Mouse (Mus musculus) lung, postnatal 0 days (tissue): ENCODE data around the gene Ncor2. TPM values are rescaled to one million over a fixed set of nuclear protein-coding genes. Genes with fewer than 3 reads are reported as not detected.

Experiments
- ATAC-seq: fragments of 200-750 bp; cut with Nextera tagmentation; 2 replicates; pipeline ENCODE4 v1.8.0; 2017; ENCODE audit warnings: moderate library complexity
- DNase-seq: peaks from one replicate; pipeline ENCODE4 v3.0.0-alpha.2; 2016; ENCODE audit warnings: low spot score
- H3K27ac ChIP-seq: fragments of 300-500 bp; sonication (generic); 2 replicates; pipeline ENCODE4 v1.5.1; 2014; ENCODE audit warnings: antibody characterized with exemption, mild to moderate bottlenecking, low read length, mixed read lengths
- H3K27me3 ChIP-seq: fragments of 300-500 bp; sonication (generic); replicated peaks from 2 replicates; pipeline ENCODE4 v1.6.1; 2014; ENCODE audit warnings: low read length, mixed read lengths; ENCODE audit not compliant: insufficient read depth
- H3K36me3 ChIP-seq: fragments of 300-500 bp; sonication (generic); 2 replicates; pipeline ENCODE4 v1.6.1; 2014; ENCODE audit warnings: low read length, mixed read lengths; ENCODE audit not compliant: insufficient read depth
- H3K4me1 ChIP-seq: fragments of 300-500 bp; sonication (generic); 2 replicates; pipeline ENCODE4 v1.6.1; 2014; ENCODE audit warnings: antibody characterized with exemption, low read depth, low read length, mixed read lengths; ENCODE audit not compliant: insufficient read depth
- H3K4me2 ChIP-seq: fragments of 300-500 bp; sonication (generic); replicated peaks from 2 replicates; pipeline ENCODE4 v1.6.1; 2014; ENCODE audit warnings: low read depth, mild to moderate bottlenecking, low read length, moderate library complexity, mixed read lengths
- H3K4me3 ChIP-seq: fragments of 300-500 bp; sonication (generic); 2 replicates; pipeline ENCODE4 v1.5.1; 2014; ENCODE audit warnings: low read depth, low read length
- H3K9ac ChIP-seq: fragments of 300-500 bp; sonication (generic); replicated peaks from 2 replicates; pipeline ENCODE4 v1.6.1; 2014; ENCODE audit warnings: low read depth, mild to moderate bottlenecking
- H3K9me3 ChIP-seq: fragments of 300-500 bp; sonication (generic); 2 replicates; pipeline ENCODE4 v1.6.1; 2016; ENCODE audit warnings: low read length, mixed read lengths
- CTCF ChIP-seq: IDR thresholded peaks from 2 replicates; pipeline ENCODE4 v1.5.1; 2016; ENCODE audit warnings: antibody characterized with exemption, mild to moderate bottlenecking
- EP300 ChIP-seq: IDR thresholded peaks from 2 replicates; pipeline ENCODE4 v1.6.1; 2016; ENCODE audit warnings: antibody characterized with exemption, mild to moderate bottlenecking, control low read depth
- WGBS: fragments of 180-500 bp; shearing (Covaris S2); extraction: QIAGEN DNeasy Blood & Tissue Kit; methylation state at CpG from one replicate; pipeline ENCODE4 v1.1.7; 2014; 5-methylcytosine and 5-hydroxymethylcytosine counted together
- polyA plus RNA-seq: library from polyadenylated mRNA; unstranded; fragments of >200 nt; fragmentation: Nextera tagmentation; extraction: Ambion mirVana; gene quantifications from 2 replicates; pipeline ENCODE4 v1.2.1, GENCODE M21; 2015

Ncor2 gene
- polyA plus RNA-seq, 1 experiment from 2014 or later, result 20.2 TPM

DNA sequence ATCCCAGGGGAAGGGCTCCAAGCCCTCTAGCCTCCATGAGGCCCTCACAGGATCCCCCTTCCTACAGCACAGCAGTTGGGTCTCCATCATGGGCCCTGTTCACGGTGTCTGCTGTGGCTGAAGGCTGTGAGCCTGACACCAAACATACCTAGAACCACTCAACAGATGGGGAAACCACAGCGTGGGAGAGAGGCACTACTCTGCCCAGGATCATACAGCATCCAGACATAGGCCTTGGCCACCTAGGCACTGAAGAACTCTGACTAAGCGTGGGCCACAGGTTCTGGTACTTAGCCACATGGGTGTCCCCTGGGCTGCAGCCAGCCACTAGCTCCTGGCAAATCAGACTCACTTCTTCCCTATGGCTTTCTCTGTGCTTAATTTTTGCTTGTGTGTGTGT lies 48.6 kb downstream of the Ncor2 start:
- no peaks in the 10 kb centered on the region for H3K9me3 ChIP-seq
- no peak for ATAC-seq
- no peak overlapping the region for H3K9ac ChIP-seq
- H3K4me2 ChIP-seq, result no peak overlapping the region
- no peak overlapping the region for H3K4me3 ChIP-seq
- H3K36me3 ChIP-seq, result no peaks in the 10 kb centered on the region
- no peak for DNase-seq
- no peak overlapping the region for H3K27ac ChIP-seq
- H3K27me3 ChIP-seq, result no peaks in the 10 kb centered on the region
- TF ChIP-seq CTCF (no peak), EP300 (no peak)
- H3K4me1 ChIP-seq, result peaks cover 37% of the 10 kb centered on the region; the same call in 1 of the 2 replicates
- WGBS, result 75% methylated on average over 3 of the region's 3 CpGs

DNA sequence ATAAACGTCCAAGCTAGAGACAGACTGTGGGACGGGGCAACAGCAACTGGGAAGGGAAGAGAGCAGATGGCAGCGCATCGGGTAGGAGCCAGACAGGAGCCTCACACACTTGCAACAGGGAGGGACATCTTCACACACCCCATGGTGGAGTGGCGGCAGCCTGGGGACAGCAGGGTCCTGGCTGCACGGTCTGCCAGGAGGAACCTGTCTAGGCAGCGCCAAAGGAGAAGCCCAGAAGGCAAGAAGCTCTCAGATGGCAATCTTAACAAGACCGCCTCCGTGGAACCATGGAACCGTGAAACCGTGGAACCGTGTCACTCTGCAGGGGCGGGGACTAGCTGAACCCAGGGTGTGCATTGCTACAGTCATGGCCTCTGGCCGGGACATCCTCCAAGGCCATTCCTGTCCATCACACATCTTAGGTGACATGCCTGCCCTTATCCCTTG lies 50.1 kb downstream of the Ncor2 start:
- WGBS, result 66% methylated on average over 14 of the region's 14 CpGs
- ATAC-seq (no peak), DNase-seq (no peak)
- Histone ChIP-seq H3K9me3 (no peaks in the 10 kb centered on the region), H3K27me3 (no peaks in the 10 kb centered on the region), H3K4me1 (peaks cover 36% of the 10 kb centered on the region; the same call in 1 of the 2 replicates), H3K36me3 (no peaks in the 10 kb centered on the region), H3K9ac (no peak overlapping the region), H3K27ac (peak overlapping the region; percentile 38; the same call in 1 of the 2 replicates), H3K4me2 (no peak overlapping the region), H3K4me3 (no peak overlapping the region)
- TF ChIP-seq CTCF (no peak), EP300 (no peak)

DNA sequence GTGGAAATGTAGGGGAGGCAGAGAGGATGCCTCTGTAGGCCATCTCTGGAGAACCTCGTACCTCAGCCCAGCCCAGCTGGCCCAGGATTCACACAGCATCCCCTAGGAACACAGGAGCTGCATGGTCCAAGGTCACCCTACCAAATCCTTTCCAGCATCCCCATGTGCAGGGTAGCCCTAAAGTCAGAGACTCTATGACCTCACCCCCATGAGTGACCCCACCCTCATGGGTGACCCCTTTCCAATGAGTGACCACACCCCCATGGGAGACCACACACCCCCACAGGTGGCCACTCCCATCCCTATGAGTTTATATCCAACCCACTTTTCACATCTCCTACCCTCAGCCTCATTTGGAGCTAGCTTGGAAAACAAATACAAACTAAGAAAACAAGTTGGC lies 51.1 kb downstream of the Ncor2 start:
- H3K4me1 ChIP-seq, result peaks cover 34% of the 10 kb centered on the region; the same call in 1 of the 2 replicates

GRCm38 (mm10) chr5:125127426-125127825 lies 51.6 kb downstream of the Ncor2 start:
- no peak overlapping the region for H3K27ac ChIP-seq
- peaks cover 34% of the 10 kb centered on the region; the same call in 1 of the 2 replicates for H3K4me1 ChIP-seq
- no peaks in the 10 kb centered on the region for H3K27me3 ChIP-seq
- no peak for DNase-seq
- H3K4me2 ChIP-seq, result no peak overlapping the region
- H3K36me3 ChIP-seq, result no peaks in the 10 kb centered on the region
- no peak overlapping the region for H3K9ac ChIP-seq
- TF ChIP-seq EP300, result no peak
- TF ChIP-seq CTCF, result no peak
- 79% methylated on average over 4 of the region's 4 CpGs for WGBS
- no peak overlapping the region for H3K4me3 ChIP-seq
- H3K9me3 ChIP-seq, result no peaks in the 10 kb centered on the region
- ATAC-seq, result no peak

More for the DNA sequence above, 51.1 kb downstream of the Ncor2 start:
- DNase-seq, result no peak
- no peak for ATAC-seq
- Histone ChIP-seq H3K27ac (no peak overlapping the region), H3K9ac (no peak overlapping the region), H3K36me3 (no peaks in the 10 kb centered on the region), H3K27me3 (no peaks in the 10 kb centered on the region), H3K4me2 (no peak overlapping the region), H3K4me3 (no peak overlapping the region), H3K9me3 (no peaks in the 10 kb centered on the region)
- no peak for TF ChIP-seq CTCF
- TF ChIP-seq EP300, result no peak
- 100% methylated on average over 1 of the region's 1 CpGs for WGBS

- WGBS, result 39% methylated on average over 4 of the region's 4 CpGs
- H3K27ac ChIP-seq, result no peak overlapping the region
- H3K4me1 ChIP-seq, result peaks cover 34% of the 10 kb centered on the region; the same call in 1 of the 2 replicates
Observed at GRCm38 (mm10) chr5:125125966-125126464, 53.0 kb downstream of the Ncor2 start.

GRCm38 (mm10) chr5:125125219-125125618 lies 53.8 kb downstream of the Ncor2 start:
- no peak overlapping the region for H3K9ac ChIP-seq
- H3K36me3 ChIP-seq, result 0 out of 2 replicates have a peak, but pooled peaks cover 5% of the 10 kb centered on the region
- H3K9me3 ChIP-seq, result no peaks in the 10 kb centered on the region
- ATAC-seq (no peak), DNase-seq (no peak)
- H3K4me3 ChIP-seq, result no peak overlapping the region
- peaks cover 31% of the 10 kb centered on the region; the same call in 1 of the 2 replicates for H3K4me1 ChIP-seq
- TF ChIP-seq CTCF, result no peak
- TF ChIP-seq EP300, result 0 out of 2 replicates have a peak, but pooled peaks have one; percentile 12
- WGBS, result 52% methylated on average over 3 of the region's 3 CpGs
- no peak overlapping the region for H3K4me2 ChIP-seq
- H3K27ac ChIP-seq, result no peak overlapping the region
- H3K27me3 ChIP-seq, result no peaks in the 10 kb centered on the region

More at GRCm38 (mm10) chr5:125125966-125126464, 53.0 kb downstream of the Ncor2 start:
- Histone ChIP-seq H3K4me3 (no peak overlapping the region), H3K9me3 (no peaks in the 10 kb centered on the region), H3K9ac (no peak overlapping the region), H3K4me2 (no peak overlapping the region), H3K27me3 (no peaks in the 10 kb centered on the region), H3K36me3 (0 out of 2 replicates have a peak, but pooled peaks cover 5% of the 10 kb centered on the region)
- peak; percentile 38 for DNase-seq
- TF ChIP-seq CTCF (no peak), EP300 (no peak)
- ATAC-seq, result peak; percentile 42
